Mouse (Mus musculus) megakaryocyte-erythroid progenitor cell, adult 5 weeks (primary cell): Measurements from ENCODE around the gene Kdm3a. TPM values are rescaled to one million over a fixed set of nuclear protein-coding genes. Genes with fewer than 3 reads are reported as not detected.

Source experiments
- polyA plus RNA-seq: library from polyadenylated mRNA; stranded (reverse); fragments of >175 nt; gene quantifications from 2 replicates; pipeline ENCODE4 v1.2.3, GENCODE M21; 2012

The Kdm3a gene
- polyA plus RNA-seq = 5.5 and 8.0 TPM in 2 replicates

GRCm38 (mm10) chr6:71632829-71633662, at the start of gene Kdm3a:
Gene Kdm3a (minus strand): TSS chr6:71632990.

GRCm38 (mm10) chr6:71543686-71544499, 88.9 kb downstream of the Kdm3a start, which contains the start of gene Chmp3:
Gene Chmp3 (plus strand): TSS chr6:71543797.

Other genes starting within 250 kb of the Kdm3a start
- 6.4 and 6.8 TPM in 2 replicates for gene Rmnd5a, start 192.4 kb downstream of the Kdm3a start, polyA plus RNA-seq
- 13.5 and 16.4 TPM in 2 replicates for gene Rnf103, start 139.1 kb downstream of the Kdm3a start, polyA plus RNA-seq
- 19.6 and 23.0 TPM in 2 replicates for gene Chmp3, start 89.2 kb downstream of the Kdm3a start, polyA plus RNA-seq
- gene Reep1, start 74.6 kb upstream of the Kdm3a start, polyA plus RNA-seq = 0.50 and 0.61 TPM in 2 replicates
- 1.6 and 2.9 TPM in 2 replicates for gene Mrpl35, start 194.0 kb upstream of the Kdm3a start, polyA plus RNA-seq
- 35.5 and 41.7 TPM in 2 replicates for gene Immt, start 198.3 kb upstream of the Kdm3a start, polyA plus RNA-seq